ENCODE assay signal across 22 mouse cellular contexts in genomic region chr8:12504777-12505176, GRCm38 (mm10).
DNase-seq lines count a peak whose midpoint lies in the region; ATAC-seq and TF ChIP-seq lines count a peak whose summit lies in the region.
"Had no signal": no experiment of that assay in that cellular context is flagged by ENCODE, and none has a peak within 500 bp of the region (broad histone marks: within the 10 kb centered on the region; RNA-seq: fewer than 3 reads in every experiment).

No protein-coding gene starts in this region.

- H3K4me3 ChIP-seq in midbrain, embryonic 11.5 days (ENCODE audit: low read depth, low read length), result no peak overlapping the region
- H3K4me3 ChIP-seq in midbrain, embryonic 14.5 days (replicated peaks; ENCODE audit: low read depth, low read length), result no peak overlapping the region
- no peak overlapping the region for H3K4me3 ChIP-seq in forebrain, embryonic 13.5 days
- no peak overlapping the region for H3K4me3 ChIP-seq in neural tube, embryonic 12.5 days
- H3K4me3 ChIP-seq in lung, postnatal 0 days (ENCODE audit: low read depth, low read length), result no peak overlapping the region
- no peak overlapping the region for H3K4me3 ChIP-seq in limb, embryonic 10.5 days
- H3K4me3 ChIP-seq: kidney, embryonic 15.5 days had no signal

- no peak for ATAC-seq in midbrain, embryonic 11.5 days (ENCODE audit: low FRiP score)
- ATAC-seq in midbrain, embryonic 14.5 days (ENCODE audit: low FRiP score, low TSS enrichment), result no peak
- no peak for ATAC-seq in forebrain, embryonic 13.5 days
- no peak for ATAC-seq in neural tube, embryonic 12.5 days (ENCODE audit: low FRiP score, low read depth)
- ATAC-seq in lung, postnatal 0 days, result no peak
- ATAC-seq: intestine, postnatal 0 days had no signal

- H3K36me3 ChIP-seq in midbrain, embryonic 11.5 days (ENCODE audit: control insufficient read depth, insufficient read depth, low read length), result no peaks in the 10 kb centered on the region
- no peaks in the 10 kb centered on the region for H3K36me3 ChIP-seq in midbrain, embryonic 14.5 days (ENCODE audit: control insufficient read depth, insufficient read depth, low read length)
- no peaks in the 10 kb centered on the region for H3K36me3 ChIP-seq in forebrain, embryonic 13.5 days (ENCODE audit: poor library complexity, severe bottlenecking)
- no peaks in the 10 kb centered on the region for H3K36me3 ChIP-seq in neural tube, embryonic 12.5 days
- no peaks in the 10 kb centered on the region for H3K36me3 ChIP-seq in lung, postnatal 0 days (ENCODE audit: insufficient read depth, low read length)
- H3K36me3 ChIP-seq in limb, embryonic 10.5 days, result no peaks in the 10 kb centered on the region
- H3K36me3 ChIP-seq: kidney, embryonic 15.5 days had no signal

- no peaks in the 10 kb centered on the region for H3K9me3 ChIP-seq in midbrain, embryonic 11.5 days (ENCODE audit: control insufficient read depth, low read length)
- H3K9me3 ChIP-seq in midbrain, embryonic 14.5 days (ENCODE audit: control insufficient read depth, low read length), result no peaks in the 10 kb centered on the region
- no peaks in the 10 kb centered on the region for H3K9me3 ChIP-seq in forebrain, embryonic 13.5 days (replicated peaks)
- 0 out of 2 replicates have a peak, but pooled peaks cover 3% of the 10 kb centered on the region for H3K9me3 ChIP-seq in neural tube, embryonic 12.5 days
- no peaks in the 10 kb centered on the region for H3K9me3 ChIP-seq in lung, postnatal 0 days (ENCODE audit: low read length)
- H3K9me3 ChIP-seq in limb, embryonic 10.5 days (replicated peaks), result no peaks in the 10 kb centered on the region
- H3K9me3 ChIP-seq: kidney, embryonic 15.5 days had no signal

- under 1% methylated on average over 3 of the region's 3 CpGs for WGBS in midbrain, embryonic 11.5 days
- WGBS in midbrain, embryonic 14.5 days, result 4% methylated on average over 3 of the region's 3 CpGs
- WGBS in forebrain, embryonic 13.5 days, result 4% methylated on average over 3 of the region's 3 CpGs
- WGBS in neural tube, embryonic 12.5 days, result 4% methylated on average over 3 of the region's 3 CpGs
- WGBS in lung, postnatal 0 days, result 19% methylated on average over 3 of the region's 3 CpGs
- WGBS in limb, embryonic 10.5 days, result 18% methylated on average over 3 of the region's 3 CpGs

- TF ChIP-seq EP300 in lung, postnatal 0 days (IDR thresholded peaks at IDR 0.05), result no peak

- peaks cover 44% of the 10 kb centered on the region for H3K4me1 ChIP-seq in midbrain, embryonic 11.5 days (ENCODE audit: control insufficient read depth, insufficient read depth, low read length)
- H3K4me1 ChIP-seq in midbrain, embryonic 14.5 days (ENCODE audit: control insufficient read depth, insufficient read depth, low read length), result peaks cover 19% of the 10 kb centered on the region
- peaks cover 56% of the 10 kb centered on the region for H3K4me1 ChIP-seq in forebrain, embryonic 13.5 days
- peaks cover 32% of the 10 kb centered on the region for H3K4me1 ChIP-seq in neural tube, embryonic 12.5 days
- no peaks in the 10 kb centered on the region for H3K4me1 ChIP-seq in lung, postnatal 0 days (ENCODE audit: insufficient read depth, low read depth, low read length)
- peaks cover 13% of the 10 kb centered on the region for H3K4me1 ChIP-seq in limb, embryonic 10.5 days

- H3K4me2 ChIP-seq in midbrain, embryonic 11.5 days, result peak overlapping the region; percentile 19
- H3K4me2 ChIP-seq in midbrain, embryonic 14.5 days (ENCODE audit: low read length), result no peak overlapping the region
- peak overlapping the region; percentile 42; the same call in 1 of the 2 replicates for H3K4me2 ChIP-seq in forebrain, embryonic 13.5 days
- H3K4me2 ChIP-seq in neural tube, embryonic 12.5 days (replicated peaks), result peak overlapping the region; percentile 37; the same call in 1 of the 2 replicates
- no peak overlapping the region for H3K4me2 ChIP-seq in lung, postnatal 0 days (replicated peaks; ENCODE audit: low read depth, low read length)
- H3K4me2 ChIP-seq: heart, embryonic 11.5 days; kidney, embryonic 15.5 days; lung, embryonic 14.5 days had no signal

- no peak for TF ChIP-seq CTCF in lung, postnatal 0 days (IDR thresholded peaks at IDR 0.05)

- H3K27ac ChIP-seq in midbrain, embryonic 11.5 days (ENCODE audit: low read depth, low read length), result peak overlapping the region; percentile 63
- H3K27ac ChIP-seq in midbrain, embryonic 14.5 days (replicated peaks; ENCODE audit: low read depth, low read length), result no peak overlapping the region
- peak overlapping the region; percentile 88 for H3K27ac ChIP-seq in forebrain, embryonic 13.5 days
- H3K27ac ChIP-seq in neural tube, embryonic 12.5 days, result no peak overlapping the region
- no peak overlapping the region for H3K27ac ChIP-seq in lung, postnatal 0 days (ENCODE audit: low read length)
- no peak overlapping the region for H3K27ac ChIP-seq in limb, embryonic 10.5 days
- H3K27ac ChIP-seq: kidney, embryonic 15.5 days; liver, embryonic 14.5 days had no signal

- H3K27me3 ChIP-seq in midbrain, embryonic 11.5 days (ENCODE audit: control insufficient read depth, insufficient read depth, low read length), result peaks cover 5% of the 10 kb centered on the region; the same call in 1 of the 2 replicates
- H3K27me3 ChIP-seq in midbrain, embryonic 14.5 days (ENCODE audit: control insufficient read depth, insufficient read depth, low read length), result peaks cover 13% of the 10 kb centered on the region
- no peaks in the 10 kb centered on the region; the same call in 1 of the 2 replicates for H3K27me3 ChIP-seq in forebrain, embryonic 13.5 days
- H3K27me3 ChIP-seq in neural tube, embryonic 12.5 days (replicated peaks), result peaks cover 55% of the 10 kb centered on the region
- peaks cover 42% of the 10 kb centered on the region for H3K27me3 ChIP-seq in lung, postnatal 0 days (replicated peaks; ENCODE audit: insufficient read depth, low read length)
- H3K27me3 ChIP-seq in limb, embryonic 10.5 days (ENCODE audit: low read depth, poor library complexity, severe bottlenecking), result peaks cover 91% of the 10 kb centered on the region

- no peak for DNase-seq in midbrain, embryonic 11.5 days (ENCODE audit: low spot score, missing footprints)
- no peak for DNase-seq in midbrain, embryonic 14.5 days
- DNase-seq in embryo, embryonic 10.5 days (ENCODE audit: low spot score), result peak; percentile 57
- no peak for DNase-seq in lung, postnatal 0 days (ENCODE audit: low spot score)
- no peak for DNase-seq in urinary bladder, adult 18-20 months (ENCODE audit: low spot score in 2 of 2)
- DNase-seq in limb, embryonic 10.5 days (ENCODE audit: low spot score), result no peak
- DNase-seq: adrenal gland, postnatal 36 days; B cell, adult 2 months; cerebellum, adult 9-10 months; gastrocnemius, postnatal 14 days; heart, adult 11 months; kidney, postnatal 36 days; lung, embryonic 14.5 days; lung, postnatal 4 days; right cerebral cortex, postnatal 25 days; spleen, adult 18-20 months had no signal

- peak overlapping the region; percentile 21; the same call in 1 of the 2 replicates for H3K9ac ChIP-seq in midbrain, embryonic 11.5 days (ENCODE audit: low read length)
- H3K9ac ChIP-seq in midbrain, embryonic 14.5 days (replicated peaks; ENCODE audit: low read length), result no peak overlapping the region
- H3K9ac ChIP-seq in forebrain, embryonic 13.5 days, result no peak overlapping the region
- H3K9ac ChIP-seq in neural tube, embryonic 12.5 days, result no peak overlapping the region
- no peak overlapping the region for H3K9ac ChIP-seq in lung, postnatal 0 days (replicated peaks; ENCODE audit: low read depth)
- H3K9ac ChIP-seq: kidney, embryonic 15.5 days; liver, embryonic 14.5 days; lung, embryonic 14.5 days had no signal

Comparison
In these comparisons a context has a peak if more than half of its experiments do, and no peak if none do; other contexts are left out.
1. H3K27ac ChIP-seq: peak in midbrain, embryonic 11.5 days (single experiment) and forebrain, embryonic 13.5 days (single experiment); none in midbrain, embryonic 14.5 days (single experiment), neural tube, embryonic 12.5 days (single experiment), lung, postnatal 0 days (single experiment) and limb, embryonic 10.5 days (single experiment).
2. H3K4me2 ChIP-seq: peak in midbrain, embryonic 11.5 days (single experiment), forebrain, embryonic 13.5 days (single experiment) and neural tube, embryonic 12.5 days (single experiment); none in midbrain, embryonic 14.5 days (single experiment) and lung, postnatal 0 days (single experiment).